Mouse (Mus musculus) adrenal gland, postnatal 0 days (tissue): ENCODE measurements around the gene Dcaf11. TPM values are rescaled to one million over a fixed set of nuclear protein-coding genes. Genes with fewer than 3 reads are reported as not detected.

ENCODE experiments used
- polyA plus RNA-seq: library from polyadenylated mRNA; unstranded; fragments of >200 nt; fragmentation: Nextera tagmentation; extraction: Ambion mirVana; gene quantifications from 2 replicates; pipeline ENCODE4 v1.2.1, GENCODE M21; 2015

The Dcaf11 gene
- polyA plus RNA-seq: 50.2 and 81.0 TPM in 2 replicates

GRCm38 (mm10) chr14:55559799-55560201, at the start of gene Dcaf11:
TSS of gene Dcaf11 (plus strand) at chr14:55560006.

DNA sequence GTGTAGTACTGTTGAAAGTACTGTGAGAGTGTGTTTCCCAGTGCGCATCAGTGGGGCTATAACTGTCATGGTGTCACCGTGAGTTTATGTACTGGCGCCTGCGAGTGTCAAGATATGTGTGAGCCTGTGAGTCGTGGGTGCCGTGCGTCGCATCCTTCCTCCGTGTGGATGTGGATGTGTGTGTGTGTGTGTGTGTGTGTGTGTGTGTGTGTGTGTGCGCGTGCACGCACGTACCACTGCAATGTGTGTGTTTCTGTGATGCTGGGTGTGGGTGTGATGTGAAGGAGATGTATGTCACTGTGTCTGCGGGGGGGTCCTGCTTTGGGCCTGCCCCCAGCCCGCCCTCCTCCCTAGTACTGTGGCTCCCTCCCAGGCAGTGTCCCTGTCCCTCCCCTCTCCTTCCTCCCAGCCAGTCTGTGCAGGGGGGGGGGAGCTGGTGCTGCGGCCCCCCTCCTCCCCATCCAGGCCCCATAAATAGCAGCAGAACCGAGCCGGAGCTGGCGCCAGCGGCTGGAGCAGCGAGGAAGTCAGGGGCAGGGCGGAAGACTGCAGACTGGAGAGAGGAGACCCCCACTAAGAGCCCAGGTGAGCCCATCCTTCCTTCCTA, 49.6 kb upstream of the Dcaf11 start, which contains the start of gene Cpne6:
Cpne6 (plus strand) TSS at position 321 of the 607 bp plus-strand sequence.

GRCm38 (mm10) chr14:55524785-55525184, 35.0 kb upstream of the Dcaf11 start, which contains the start of gene Nrl:
TSS of gene Nrl (minus strand) at chr14:55524981.

DNA sequence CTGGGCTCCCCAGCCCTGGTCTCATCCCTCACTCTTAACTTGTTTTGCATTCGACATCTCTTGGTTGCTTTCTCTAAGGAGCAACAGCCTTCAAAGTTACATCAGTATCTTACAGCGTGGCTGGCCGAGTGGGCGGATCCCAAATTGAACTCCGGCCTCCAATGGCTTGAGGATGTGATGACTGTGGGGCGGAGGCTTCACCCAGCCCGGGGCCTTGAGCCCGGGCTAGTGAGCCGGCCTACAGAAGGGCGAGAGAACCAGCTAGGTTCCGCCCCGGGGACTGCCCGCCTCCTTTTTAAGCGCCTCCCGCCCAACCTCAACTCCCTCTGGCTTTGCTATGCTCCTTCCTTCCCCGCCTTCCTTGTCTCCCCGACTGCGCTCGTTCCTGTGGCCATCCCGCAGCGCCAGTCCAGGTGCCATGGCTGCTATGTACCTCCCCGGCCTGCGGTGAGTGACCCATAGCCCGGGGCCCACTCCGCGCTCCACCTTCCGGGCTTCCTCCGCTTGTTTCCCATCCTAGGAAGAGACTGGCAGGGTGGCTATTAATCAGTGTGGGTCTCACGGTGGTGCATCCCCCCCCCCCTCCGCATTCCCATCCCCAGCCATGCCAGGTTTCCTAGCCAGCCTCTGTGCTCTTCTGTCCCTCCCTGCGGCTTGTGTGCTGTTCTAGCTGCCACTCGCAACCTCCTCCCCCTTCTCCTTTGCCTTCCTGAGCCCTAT, 19.6 kb upstream of the Dcaf11 start, which contains the start of gene Pck2:
Pck2 (plus strand) TSS at position 200 of the 720 bp plus-strand sequence.

DNA sequence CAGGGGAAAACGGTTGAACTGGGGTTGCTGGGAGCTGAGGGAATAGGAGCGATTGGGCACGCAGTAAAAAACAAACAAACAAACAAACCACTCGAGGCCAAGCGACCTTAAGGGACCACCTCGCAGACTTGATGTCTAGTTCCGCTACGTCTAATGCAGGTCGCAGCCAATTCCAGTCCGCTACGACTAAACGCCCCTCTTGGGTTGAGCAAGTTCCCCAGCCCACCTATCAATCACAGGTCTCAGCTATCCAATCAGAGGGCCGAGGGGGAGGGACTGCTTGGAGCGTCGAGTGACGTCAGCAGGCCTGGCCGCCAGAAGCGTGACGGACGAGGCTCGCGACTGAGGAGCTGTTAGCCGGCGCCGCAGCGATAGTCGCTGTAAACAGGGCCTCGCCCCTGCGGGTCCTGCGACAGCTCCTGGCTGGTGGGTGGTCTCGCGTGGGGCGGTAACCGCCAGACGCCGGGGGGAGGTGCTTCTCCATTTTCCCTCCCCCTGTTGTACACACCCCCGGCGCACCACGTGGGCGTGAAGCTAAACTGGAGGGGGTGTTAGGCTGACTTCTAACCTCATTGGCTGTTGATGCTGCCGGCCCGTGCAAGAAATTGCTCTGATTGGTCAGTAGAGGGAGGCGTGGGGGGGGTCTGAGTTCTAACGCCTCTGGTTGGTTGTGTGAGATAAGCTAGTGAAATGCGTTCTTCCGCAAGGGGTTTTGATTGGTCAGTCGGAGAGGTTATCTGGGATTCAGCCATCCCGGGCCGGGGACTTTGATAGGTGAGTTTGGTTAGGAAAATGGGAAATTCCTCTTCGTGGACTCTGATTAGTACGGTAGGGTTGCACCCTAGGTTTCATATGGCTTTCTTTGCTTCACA, 632 bp downstream of the Dcaf11 start, which contains the start of gene A730061H03Rik:
A730061H03Rik (minus strand) TSS at position 205 of the 872 bp plus-strand sequence.

GRCm38 (mm10) chr14:55575302-55575701, 15.5 kb downstream of the Dcaf11 start, which contains the start of gene Fitm1:
TSS of gene Fitm1 (plus strand) at chr14:55575617.

GRCm38 (mm10) chr14:55577871-55578667, 18.3 kb downstream of the Dcaf11 start, which contains the start of gene Psme1:
TSS of gene Psme1 (plus strand) at chr14:55578123.

GRCm38 (mm10) chr14:55584702-55585565, 25.1 kb downstream of the Dcaf11 start, which contains the start of gene Emc9:
TSS of gene Emc9 (minus strand) at chr14:55585302.

GRCm38 (mm10) chr14:55590748-55591330, 31.0 kb downstream of the Dcaf11 start, which contains the start of gene Psme2:
TSS of gene Psme2 (minus strand) at chr14:55591113.

DNA sequence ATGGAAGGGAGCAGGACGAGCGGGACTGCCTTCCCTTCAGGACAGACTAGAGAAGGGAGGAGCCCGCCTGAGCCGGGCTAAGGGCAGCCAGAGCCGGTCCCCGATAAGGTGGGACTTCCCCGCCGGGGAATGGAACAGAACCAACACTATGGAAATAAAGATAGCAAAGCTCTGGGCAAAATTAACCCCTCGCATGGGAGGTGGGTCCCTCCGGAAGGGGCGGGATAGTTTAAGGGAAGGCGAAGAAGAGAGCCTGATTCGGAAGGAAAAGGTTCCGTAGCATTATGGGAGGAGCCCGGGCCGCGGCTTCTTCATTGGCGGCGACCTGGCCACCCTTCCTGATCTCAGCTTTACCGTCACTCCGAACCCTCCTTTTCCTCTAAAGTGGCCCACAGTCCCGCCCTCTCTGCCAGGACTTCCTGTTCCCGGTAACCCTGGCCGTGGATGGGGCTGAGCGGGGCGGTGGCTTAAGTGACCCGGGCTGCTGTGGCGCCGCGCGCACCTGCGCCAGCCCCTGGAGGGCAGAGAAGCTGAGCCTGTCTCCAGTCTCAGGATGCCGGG, 31.6 kb downstream of the Dcaf11 start, which contains the start of gene Rnf31:
Rnf31 (plus strand) TSS at position 378 of the 561 bp plus-strand sequence.

DNA sequence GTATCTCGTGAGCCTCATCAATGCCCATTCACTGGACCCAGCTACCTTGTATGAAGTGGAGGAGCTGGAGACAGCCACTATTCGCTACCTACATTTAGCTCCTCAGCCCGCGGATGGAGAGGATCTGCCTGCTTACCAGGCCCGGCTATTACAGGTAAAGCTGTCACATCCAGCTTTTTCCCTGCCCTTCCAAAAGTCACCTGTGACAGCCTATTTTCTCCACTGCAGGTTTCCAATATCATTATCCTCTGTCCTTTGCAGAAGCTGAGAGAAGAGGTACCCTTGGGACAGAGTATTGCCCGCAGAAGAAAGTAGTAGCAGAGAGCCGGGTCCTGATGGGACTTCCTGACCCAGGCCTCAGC, 43.4 kb downstream of the Dcaf11 start, which contains the start of gene Irf9:
Irf9 (plus strand) TSS at position 301 of the 362 bp plus-strand sequence.

GRCm38 (mm10) chr14:55617822-55618221, 58.0 kb downstream of the Dcaf11 start, which contains the start of gene Rec8:
TSS of gene Rec8 (plus strand) at chr14:55618037.

Other genes starting within 250 kb of the Dcaf11 start
- gene Dhrs4, start 81.2 kb upstream of the Dcaf11 start, polyA plus RNA-seq: 61.9 and 83.5 TPM in 2 replicates
- gene Carmil3, start 69.4 kb upstream of the Dcaf11 start, polyA plus RNA-seq: 3.2 and 4.5 TPM in 2 replicates
- 0.16 and 0.63 TPM in 2 replicates for gene Cpne6, start 49.6 kb upstream of the Dcaf11 start, polyA plus RNA-seq
- gene Nrl, start 35.0 kb upstream of the Dcaf11 start, polyA plus RNA-seq: 0.06 TPM in 1 of 2 replicates, not detected in the other
- 35.7 and 43.6 TPM in 2 replicates for gene Pck2, start 19.7 kb upstream of the Dcaf11 start, polyA plus RNA-seq
- 1.6 and 4.3 TPM in 2 replicates for gene A730061H03Rik, start 400 bp downstream of the Dcaf11 start, polyA plus RNA-seq
- gene Fitm1, start 15.6 kb downstream of the Dcaf11 start, polyA plus RNA-seq: 1.1 and 1.3 TPM in 2 replicates
- gene Psme1, start 18.1 kb downstream of the Dcaf11 start, polyA plus RNA-seq: 226 and 323 TPM in 2 replicates
- 55.0 and 57.8 TPM in 2 replicates for gene Emc9, start 25.3 kb downstream of the Dcaf11 start, polyA plus RNA-seq
- gene Psme2, start 31.1 kb downstream of the Dcaf11 start, polyA plus RNA-seq: 549 and 603 TPM in 2 replicates
- gene Rnf31, start 31.7 kb downstream of the Dcaf11 start, polyA plus RNA-seq: 9.6 and 12.4 TPM in 2 replicates
- 20.9 and 26.1 TPM in 2 replicates for gene Irf9, start 43.6 kb downstream of the Dcaf11 start, polyA plus RNA-seq
- gene Rec8, start 58.0 kb downstream of the Dcaf11 start, polyA plus RNA-seq: 6.8 and 9.0 TPM in 2 replicates
- gene Ipo4, start 76.0 kb downstream of the Dcaf11 start, polyA plus RNA-seq: 41.9 and 52.7 TPM in 2 replicates
- gene Gm49378, start 77.9 kb downstream of the Dcaf11 start, polyA plus RNA-seq: 1.0 and 3.3 TPM in 2 replicates
- 65.2 and 103 TPM in 2 replicates for gene Tm9sf1, start 83.8 kb downstream of the Dcaf11 start, polyA plus RNA-seq
- 0.77 and 0.95 TPM in 2 replicates for gene Tssk4, start 90.2 kb downstream of the Dcaf11 start, polyA plus RNA-seq
- gene Mdp1, start 100.5 kb downstream of the Dcaf11 start, polyA plus RNA-seq: 63.2 and 95.3 TPM in 2 replicates
- gene Gmpr2, start 111.9 kb downstream of the Dcaf11 start, polyA plus RNA-seq: 30.6 and 43.5 TPM in 2 replicates
- gene Nedd8, start 112.1 kb downstream of the Dcaf11 start, polyA plus RNA-seq: 635 and 779 TPM in 2 replicates
- 16.5 and 25.7 TPM in 2 replicates for gene Tinf2, start 121.8 kb downstream of the Dcaf11 start, polyA plus RNA-seq
- 0.47 and 1.2 TPM in 2 replicates for gene Tgm1, start 153.9 kb downstream of the Dcaf11 start, polyA plus RNA-seq
- 15.1 and 23.2 TPM in 2 replicates for gene Rabggta, start 162.3 kb downstream of the Dcaf11 start, polyA plus RNA-seq
- gene Dhrs1, start 185.7 kb downstream of the Dcaf11 start, polyA plus RNA-seq: 69.6 and 82.1 TPM in 2 replicates
- 14.2 and 22.9 TPM in 2 replicates for gene Nop9, start 185.7 kb downstream of the Dcaf11 start, polyA plus RNA-seq
- 2.3 and 3.7 TPM in 2 replicates for gene Cideb, start 198.5 kb downstream of the Dcaf11 start, polyA plus RNA-seq
- gene Ltb4r2, start 201.4 kb downstream of the Dcaf11 start, polyA plus RNA-seq: 0.11 and 0.75 TPM in 2 replicates
- gene Ltb4r1, start 206.0 kb downstream of the Dcaf11 start, polyA plus RNA-seq: 1.4 and 1.9 TPM in 2 replicates
- gene Adcy4, start 224.1 kb downstream of the Dcaf11 start, polyA plus RNA-seq: 3.7 and 4.4 TPM in 2 replicates
- gene Ripk3, start 228.9 kb downstream of the Dcaf11 start, polyA plus RNA-seq: 9.4 and 11.5 TPM in 2 replicates